Mouse (Mus musculus): ENCODE measurements around the gene Nectin1. TPM values are rescaled to one million over a fixed set of nuclear protein-coding genes. Genes with fewer than 3 reads are reported as not detected.

Gene Nectin1
- polyA plus RNA-seq, 1 experiment from 2014 or later = 3.3 TPM

GRCm38 (mm10) chr9:43807565-43807964 is 63.8 kb downstream of the Nectin1 start:
- no peak overlapping the region for H3K9ac ChIP-seq (ENCODE audit: low read depth, low read length)
- no peak for ATAC-seq
- no peak overlapping the region for H3K27ac ChIP-seq (ENCODE audit: low read length)
- 39% methylated on average over 6 of the region's 6 CpGs for WGBS
- H3K4me3 ChIP-seq (ENCODE audit: low read length) = no peak overlapping the region
- H3K27me3 ChIP-seq (replicated peaks; ENCODE audit: control insufficient read depth, insufficient read depth, low read length) = no peaks in the 10 kb centered on the region
- no peaks in the 10 kb centered on the region for H3K9me3 ChIP-seq (ENCODE audit: control insufficient read depth, low read length)
- H3K4me1 ChIP-seq (ENCODE audit: control insufficient read depth, insufficient read depth, low read length) = no peaks in the 10 kb centered on the region
- H3K4me2 ChIP-seq (ENCODE audit: low read depth, low read length) = no peak overlapping the region
- 0 out of 2 replicates have a peak, but pooled peaks cover 2% of the 10 kb centered on the region for H3K36me3 ChIP-seq (ENCODE audit: control insufficient read depth, insufficient read depth, low read length)

GRCm38 (mm10) chr9:43808099-43808498 is 64.3 kb downstream of the Nectin1 start:
- Histone ChIP-seq H3K4me3 (ENCODE audit: low read length) (no peak overlapping the region), H3K9ac (ENCODE audit: low read depth, low read length) (no peak overlapping the region), H3K27ac (ENCODE audit: low read length) (no peak overlapping the region), H3K4me2 (ENCODE audit: low read depth, low read length) (no peak overlapping the region), H3K27me3 (replicated peaks; ENCODE audit: control insufficient read depth, insufficient read depth, low read length) (no peaks in the 10 kb centered on the region), H3K9me3 (ENCODE audit: control insufficient read depth, low read length) (no peaks in the 10 kb centered on the region), H3K4me1 (ENCODE audit: control insufficient read depth, insufficient read depth, low read length) (no peaks in the 10 kb centered on the region), H3K36me3 (ENCODE audit: control insufficient read depth, insufficient read depth, low read length) (0 out of 2 replicates have a peak, but pooled peaks cover 2% of the 10 kb centered on the region)
- ATAC-seq = no peak
- 31% methylated on average over 3 of the region's 4 CpGs for WGBS

GRCm38 (mm10) chr9:43808546-43808945 is 64.8 kb downstream of the Nectin1 start:
- Histone ChIP-seq H3K9ac (ENCODE audit: low read depth, low read length) (no peak overlapping the region), H3K4me1 (ENCODE audit: control insufficient read depth, insufficient read depth, low read length) (no peaks in the 10 kb centered on the region), H3K27ac (ENCODE audit: low read length) (no peak overlapping the region), H3K9me3 (ENCODE audit: control insufficient read depth, low read length) (no peaks in the 10 kb centered on the region), H3K4me3 (ENCODE audit: low read length) (no peak overlapping the region), H3K27me3 (replicated peaks; ENCODE audit: control insufficient read depth, insufficient read depth, low read length) (no peaks in the 10 kb centered on the region), H3K36me3 (ENCODE audit: control insufficient read depth, insufficient read depth, low read length) (0 out of 2 replicates have a peak, but pooled peaks cover 2% of the 10 kb centered on the region), H3K4me2 (ENCODE audit: low read depth, low read length) (no peak overlapping the region)
- ATAC-seq = no peak
- WGBS = 30% methylated on average over 7 of the region's 7 CpGs

- Histone ChIP-seq H3K36me3 (ENCODE audit: control insufficient read depth, insufficient read depth, low read length) (no peaks in the 10 kb centered on the region), H3K4me2 (ENCODE audit: low read depth, low read length) (no peak overlapping the region), H3K27ac (ENCODE audit: low read length) (no peak overlapping the region), H3K9ac (ENCODE audit: low read depth, low read length) (no peak overlapping the region), H3K9me3 (ENCODE audit: control insufficient read depth, low read length) (no peaks in the 10 kb centered on the region), H3K4me1 (ENCODE audit: control insufficient read depth, insufficient read depth, low read length) (no peaks in the 10 kb centered on the region), H3K4me3 (ENCODE audit: low read length) (no peak overlapping the region), H3K27me3 (replicated peaks; ENCODE audit: control insufficient read depth, insufficient read depth, low read length) (no peaks in the 10 kb centered on the region)
- ATAC-seq = no peak
- WGBS = 77% methylated on average over 2 of the region's 2 CpGs
Measured at GRCm38 (mm10) chr9:43813156-43813555, 69.4 kb downstream of the Nectin1 start.

GRCm38 (mm10) chr9:43822206-43822605 is 78.4 kb downstream of the Nectin1 start:
- Histone ChIP-seq H3K27ac (ENCODE audit: low read length) (no peak overlapping the region), H3K4me1 (ENCODE audit: control insufficient read depth, insufficient read depth, low read length) (peaks cover 13% of the 10 kb centered on the region), H3K9ac (ENCODE audit: low read depth, low read length) (no peak overlapping the region), H3K36me3 (ENCODE audit: control insufficient read depth, insufficient read depth, low read length) (no peaks in the 10 kb centered on the region), H3K4me3 (ENCODE audit: low read length) (no peak overlapping the region), H3K27me3 (replicated peaks; ENCODE audit: control insufficient read depth, insufficient read depth, low read length) (no peaks in the 10 kb centered on the region), H3K4me2 (ENCODE audit: low read depth, low read length) (no peak overlapping the region), H3K9me3 (ENCODE audit: control insufficient read depth, low read length) (no peaks in the 10 kb centered on the region)
- no peak for ATAC-seq
- 94% methylated on average over 5 of the region's 5 CpGs for WGBS

- H3K36me3 ChIP-seq (ENCODE audit: control insufficient read depth, insufficient read depth, low read length) = no peaks in the 10 kb centered on the region
- no peaks in the 10 kb centered on the region for H3K27me3 ChIP-seq (replicated peaks; ENCODE audit: control insufficient read depth, insufficient read depth, low read length)
- no peak overlapping the region for H3K4me2 ChIP-seq (ENCODE audit: low read depth, low read length)
- H3K9ac ChIP-seq (ENCODE audit: low read depth, low read length) = no peak overlapping the region
- WGBS = 65% methylated on average over 5 of the region's 5 CpGs
- no peak overlapping the region for H3K27ac ChIP-seq (ENCODE audit: low read length)
- no peaks in the 10 kb centered on the region for H3K9me3 ChIP-seq (ENCODE audit: control insufficient read depth, low read length)
- peaks cover 16% of the 10 kb centered on the region for H3K4me1 ChIP-seq (ENCODE audit: control insufficient read depth, insufficient read depth, low read length)
- H3K4me3 ChIP-seq (ENCODE audit: low read length) = no peak overlapping the region
- ATAC-seq = peak; percentile 29; the same call in 1 of the 2 replicates
Measured at GRCm38 (mm10) chr9:43825178-43825577, 81.4 kb downstream of the Nectin1 start.

GRCm38 (mm10) chr9:43826558-43827253 is 82.9 kb downstream of the Nectin1 start:
- Histone ChIP-seq H3K4me2 (ENCODE audit: low read depth, low read length) (no peak overlapping the region), H3K27ac (ENCODE audit: low read length) (no peak overlapping the region), H3K9ac (ENCODE audit: low read depth, low read length) (peak overlapping the region; percentile 6; the same call in 1 of the 2 replicates), H3K36me3 (ENCODE audit: control insufficient read depth, insufficient read depth, low read length) (no peaks in the 10 kb centered on the region), H3K27me3 (replicated peaks; ENCODE audit: control insufficient read depth, insufficient read depth, low read length) (no peaks in the 10 kb centered on the region), H3K4me1 (ENCODE audit: control insufficient read depth, insufficient read depth, low read length) (peaks cover 16% of the 10 kb centered on the region), H3K9me3 (ENCODE audit: control insufficient read depth, low read length) (no peaks in the 10 kb centered on the region), H3K4me3 (ENCODE audit: low read length) (no peak overlapping the region)
- 46% methylated on average over 8 of the region's 8 CpGs for WGBS
- ATAC-seq = peak; percentile 63

- no peak for ATAC-seq
- H3K9me3 ChIP-seq (ENCODE audit: control insufficient read depth, low read length) = no peaks in the 10 kb centered on the region
- WGBS = 47% methylated on average over 5 of the region's 5 CpGs
- no peaks in the 10 kb centered on the region for H3K27me3 ChIP-seq (replicated peaks; ENCODE audit: control insufficient read depth, insufficient read depth, low read length)
- no peaks in the 10 kb centered on the region for H3K36me3 ChIP-seq (ENCODE audit: control insufficient read depth, insufficient read depth, low read length)
- no peak overlapping the region for H3K4me2 ChIP-seq (ENCODE audit: low read depth, low read length)
- peaks cover 16% of the 10 kb centered on the region for H3K4me1 ChIP-seq (ENCODE audit: control insufficient read depth, insufficient read depth, low read length)
- H3K9ac ChIP-seq (ENCODE audit: low read depth, low read length) = no peak overlapping the region
- H3K4me3 ChIP-seq (ENCODE audit: low read length) = no peak overlapping the region
- no peak overlapping the region for H3K27ac ChIP-seq (ENCODE audit: low read length)
Measured at GRCm38 (mm10) chr9:43827593-43827992, 83.8 kb downstream of the Nectin1 start.

GRCm38 (mm10) chr9:43828960-43829359 is 85.2 kb downstream of the Nectin1 start:
- ATAC-seq = no peak
- 63% methylated on average over 6 of the region's 6 CpGs for WGBS
- no peaks in the 10 kb centered on the region for H3K36me3 ChIP-seq (ENCODE audit: control insufficient read depth, insufficient read depth, low read length)
- H3K9ac ChIP-seq (ENCODE audit: low read depth, low read length) = no peak overlapping the region
- H3K4me1 ChIP-seq (ENCODE audit: control insufficient read depth, insufficient read depth, low read length) = peaks cover 16% of the 10 kb centered on the region
- no peaks in the 10 kb centered on the region for H3K27me3 ChIP-seq (replicated peaks; ENCODE audit: control insufficient read depth, insufficient read depth, low read length)
- H3K4me2 ChIP-seq (ENCODE audit: low read depth, low read length) = no peak overlapping the region
- no peak overlapping the region for H3K4me3 ChIP-seq (ENCODE audit: low read length)
- no peaks in the 10 kb centered on the region for H3K9me3 ChIP-seq (ENCODE audit: control insufficient read depth, low read length)
- no peak overlapping the region for H3K27ac ChIP-seq (ENCODE audit: low read length)

GRCm38 (mm10) chr9:43833232-43833631 is 89.4 kb downstream of the Nectin1 start:
- H3K4me1 ChIP-seq (ENCODE audit: control insufficient read depth, insufficient read depth, low read length) = no peaks in the 10 kb centered on the region
- H3K4me2 ChIP-seq (ENCODE audit: low read depth, low read length) = no peak overlapping the region
- no peak overlapping the region for H3K27ac ChIP-seq (ENCODE audit: low read length)
- ATAC-seq = no peak
- H3K9me3 ChIP-seq (ENCODE audit: control insufficient read depth, low read length) = no peaks in the 10 kb centered on the region
- WGBS = 84% methylated on average over 8 of the region's 8 CpGs
- H3K36me3 ChIP-seq (ENCODE audit: control insufficient read depth, insufficient read depth, low read length) = no peaks in the 10 kb centered on the region
- no peaks in the 10 kb centered on the region for H3K27me3 ChIP-seq (replicated peaks; ENCODE audit: control insufficient read depth, insufficient read depth, low read length)
- H3K9ac ChIP-seq (ENCODE audit: low read depth, low read length) = no peak overlapping the region
- no peak overlapping the region for H3K4me3 ChIP-seq (ENCODE audit: low read length)

Measured in intestine, embryonic 16.5 days (tissue).